Mouse (Mus musculus) left cerebral cortex, postnatal 4 days (tissue): ENCODE measurements around the gene Tubb1. TPM values are rescaled to one million over a fixed set of nuclear protein-coding genes. Genes with fewer than 3 reads are reported as not detected.
A peak's percentile ranks its signal among the peaks of the same experiment; 100 is the strongest.

Source experiments
- DNase-seq: peaks from one replicate; pipeline ENCODE4 v3.0.0-alpha.2; 2022
- intact Hi-C: fragments of 180-260 bp; cut with DNase I; formaldehyde crosslinking; loops from one replicate; pipeline ENCODE4 v1.15.1; 2025
- total RNA-seq, 2 experiments: library from RNA; stranded (reverse); gene quantifications; 2 replicates each; pipeline ENCODE4 v1.2.3; 2021

The Tubb1 gene
- total RNA-seq, 2 experiments from 2014 or later = not detected

GRCm38 (mm10) chr2:174442460-174442859 is 8.0 kb upstream of the Tubb1 start:
- no peak for DNase-seq
- intact Hi-C loops = no loop called here

- intact Hi-C loops = no loop called here
- no peak for DNase-seq
Measured at GRCm38 (mm10) chr2:174443046-174443445, 7.4 kb upstream of the Tubb1 start.

- intact Hi-C loops = no loop called here
- no peak for DNase-seq
Measured at GRCm38 (mm10) chr2:174444359-174444758, 6.1 kb upstream of the Tubb1 start.

GRCm38 (mm10) chr2:174445018-174445417 is 5.5 kb upstream of the Tubb1 start:
- intact Hi-C loops = no loop called here
- no peak for DNase-seq

GRCm38 (mm10) chr2:174446492-174446891 is 4.0 kb upstream of the Tubb1 start:
- no peak for DNase-seq
- intact Hi-C loops = no loop called here

GRCm38 (mm10) chr2:174446905-174447304 is 3.6 kb upstream of the Tubb1 start:
- intact Hi-C loops = no loop called here
- no peak for DNase-seq

GRCm38 (mm10) chr2:174448405-174448804 is 2.1 kb upstream of the Tubb1 start:
- DNase-seq = no peak
- intact Hi-C loops = no loop called here

- DNase-seq = no peak
- intact Hi-C loops = no loop called here
Measured at GRCm38 (mm10) chr2:174453681-174454080, 3.2 kb downstream of the Tubb1 start.

- intact Hi-C loops = no loop called here
- no peak for DNase-seq
Measured at GRCm38 (mm10) chr2:174459365-174459764, 8.9 kb downstream of the Tubb1 start.

- intact Hi-C loops = loop anchor here (10.0 kb wide), 2 partner anchors 129 to 391 kb away; no protein-coding TSS in a partner anchor
- peak; percentile 10 for DNase-seq
Measured at GRCm38 (mm10) chr2:174463370-174463769, 12.9 kb downstream of the Tubb1 start.

- intact Hi-C loops = loop anchor here (10.0 kb wide), 2 partner anchors 129 to 391 kb away; no protein-coding TSS in a partner anchor
- peak; percentile 96 for DNase-seq
Measured at GRCm38 (mm10) chr2:174463789-174464523, 13.5 kb downstream of the Tubb1 start, which contains the start of gene Atp5e. Atp5e (minus strand) TSS chr2:174464105.

GRCm38 (mm10) chr2:174470333-174470732 is 19.8 kb downstream of the Tubb1 start:
- DNase-seq = no peak
- intact Hi-C loops = loop anchor here (10.0 kb wide), 1 partner anchor 204 kb away; no protein-coding TSS in a partner anchor

GRCm38 (mm10) chr2:174470786-174471405 is 20.4 kb downstream of the Tubb1 start:
- DNase-seq = no peak
- intact Hi-C loops = loop anchor here (10.0 kb wide), 1 partner anchor 204 kb away; no protein-coding TSS in a partner anchor

GRCm38 (mm10) chr2:174472407-174472806 is 21.9 kb downstream of the Tubb1 start:
- intact Hi-C loops = loop anchor here (10.0 kb wide), 1 partner anchor 202 kb away; no protein-coding TSS in a partner anchor
- no peak for DNase-seq

GRCm38 (mm10) chr2:174472818-174473549 is 22.5 kb downstream of the Tubb1 start, which contains the start of gene Prelid3b:
Prelid3b (minus strand) TSS chr2:174473081.
- intact Hi-C loops = loop anchor here (10.0 kb wide), 1 partner anchor 202 kb away; no protein-coding TSS in a partner anchor
- DNase-seq = peak; percentile 100

GRCm38 (mm10) chr2:174473550-174473927 is 23.0 kb downstream of the Tubb1 start:
- no peak for DNase-seq

GRCm38 (mm10) chr2:174477543-174478319 is 27.2 kb downstream of the Tubb1 start:
- intact Hi-C loops = loop anchor here (10.0 kb wide), 1 partner anchor 197 kb away; no protein-coding TSS in a partner anchor
- no peak for DNase-seq

More at GRCm38 (mm10) chr2:174473550-174473927, 23.0 kb downstream of the Tubb1 start:
- intact Hi-C loops = loop anchor here (10.0 kb wide), 1 partner anchor 201 kb away; no protein-coding TSS in a partner anchor

- intact Hi-C loops = loop anchor here (10.0 kb wide), 1 partner anchor 196 kb away; no protein-coding TSS in a partner anchor
- DNase-seq = no peak
Measured at GRCm38 (mm10) chr2:174478746-174479145, 28.3 kb downstream of the Tubb1 start.

GRCm38 (mm10) chr2:174487005-174487404 is 36.5 kb downstream of the Tubb1 start:
- intact Hi-C loops = no loop called here
- no peak for DNase-seq

GRCm38 (mm10) chr2:174492858-174493257 is 42.4 kb downstream of the Tubb1 start:
- DNase-seq = no peak
- intact Hi-C loops = no loop called here
